Mouse (Mus musculus) right cerebral cortex, postnatal 4 days (tissue): ENCODE data around the gene Med29.
A peak's percentile ranks its signal among the peaks of the same experiment; 100 is the strongest.

Experiments used
- DNase-seq: peaks from one replicate; pipeline ENCODE4 v3.0.0-alpha.2; 2022

Gene Med29

DNA sequence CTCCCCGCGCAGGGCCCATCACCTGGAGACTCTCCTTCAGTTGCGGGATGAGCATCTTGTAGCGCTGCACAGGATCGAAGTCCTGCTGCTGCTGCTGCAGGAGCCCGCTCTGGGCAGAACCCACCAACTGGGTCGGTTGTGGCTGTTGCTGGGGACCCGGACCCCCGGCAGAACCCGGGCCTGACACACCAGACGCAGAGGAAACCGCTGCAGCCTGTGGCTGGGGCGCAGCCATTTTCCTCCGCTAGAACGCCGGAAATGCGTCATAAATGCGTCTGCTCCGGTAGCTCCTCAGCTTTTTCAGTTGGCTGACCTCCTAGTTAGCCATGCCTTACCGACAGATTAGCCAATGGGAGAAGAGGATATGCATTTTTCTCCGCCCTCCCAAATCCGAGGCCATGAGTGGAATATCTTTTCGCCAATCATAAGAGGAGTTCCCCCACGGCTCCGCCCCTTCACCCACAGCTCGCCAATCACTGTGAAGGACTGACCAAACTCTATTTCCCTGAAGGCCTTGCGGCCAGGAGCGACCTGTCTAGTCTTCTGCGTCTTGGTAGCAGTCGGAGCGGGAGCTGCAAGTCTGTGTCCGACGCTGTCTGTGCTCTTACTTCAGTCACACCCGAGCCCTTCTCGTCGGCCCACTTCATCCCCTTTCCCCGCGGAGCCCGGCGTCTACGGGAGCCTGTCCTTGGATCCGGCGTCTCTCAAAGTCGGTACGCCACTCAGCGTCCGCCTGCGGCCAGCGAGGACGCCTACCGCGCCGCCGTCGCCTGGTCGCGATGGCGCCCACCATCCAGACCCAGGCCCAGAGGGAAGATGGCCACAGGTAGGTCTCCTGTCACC lies at the start of gene Med29, which contains the start of gene Paf1:
TSS of gene Med29 (minus strand) at position 280 of the 843 bp plus-strand sequence.
TSS of gene Paf1 (plus strand) at position 523 of the 843 bp plus-strand sequence.
- peak; percentile 87 for DNase-seq

DNA sequence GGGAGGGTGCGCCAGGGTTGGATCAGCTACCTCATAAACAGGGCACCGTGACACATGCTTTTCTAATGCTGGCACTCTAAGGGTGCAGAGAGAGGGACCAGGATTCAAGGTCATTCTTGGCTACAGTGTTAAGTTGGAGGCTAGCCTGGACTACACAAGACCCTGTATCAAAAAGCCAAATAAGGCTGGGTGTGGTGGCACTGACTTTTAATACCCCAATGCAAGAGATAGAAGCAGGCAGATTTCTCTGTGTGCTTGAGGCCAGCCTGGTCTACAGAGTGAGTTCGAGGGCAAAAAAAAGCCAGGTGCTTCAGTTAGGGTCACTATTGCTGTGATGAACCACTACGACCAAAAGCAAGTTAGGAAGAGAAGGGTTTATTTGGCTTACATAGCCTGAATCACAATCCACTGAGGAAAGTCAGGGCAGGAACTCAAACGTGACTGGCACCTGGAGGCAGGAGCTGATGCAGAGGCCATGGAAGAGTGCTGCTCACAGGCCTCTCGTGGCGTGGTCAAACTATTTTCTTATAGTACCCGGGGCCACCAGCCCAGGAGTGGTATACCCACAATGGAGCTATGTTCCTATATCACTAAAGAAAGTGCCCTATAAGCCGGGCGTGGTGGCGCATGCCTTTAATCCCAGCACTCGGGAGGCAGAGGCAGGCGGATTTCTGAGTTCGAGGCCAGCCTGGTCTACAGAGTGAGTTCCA lies 49.4 kb upstream of the Med29 start:
- DNase-seq, result no peak

GRCm38 (mm10) chr7:28440739-28441138 lies 48.2 kb upstream of the Med29 start:
- no peak for DNase-seq

GRCm38 (mm10) chr7:28438771-28439170 lies 46.3 kb upstream of the Med29 start:
- DNase-seq, result no peak

GRCm38 (mm10) chr7:28437964-28438363 lies 45.5 kb upstream of the Med29 start:
- no peak for DNase-seq

DNA sequence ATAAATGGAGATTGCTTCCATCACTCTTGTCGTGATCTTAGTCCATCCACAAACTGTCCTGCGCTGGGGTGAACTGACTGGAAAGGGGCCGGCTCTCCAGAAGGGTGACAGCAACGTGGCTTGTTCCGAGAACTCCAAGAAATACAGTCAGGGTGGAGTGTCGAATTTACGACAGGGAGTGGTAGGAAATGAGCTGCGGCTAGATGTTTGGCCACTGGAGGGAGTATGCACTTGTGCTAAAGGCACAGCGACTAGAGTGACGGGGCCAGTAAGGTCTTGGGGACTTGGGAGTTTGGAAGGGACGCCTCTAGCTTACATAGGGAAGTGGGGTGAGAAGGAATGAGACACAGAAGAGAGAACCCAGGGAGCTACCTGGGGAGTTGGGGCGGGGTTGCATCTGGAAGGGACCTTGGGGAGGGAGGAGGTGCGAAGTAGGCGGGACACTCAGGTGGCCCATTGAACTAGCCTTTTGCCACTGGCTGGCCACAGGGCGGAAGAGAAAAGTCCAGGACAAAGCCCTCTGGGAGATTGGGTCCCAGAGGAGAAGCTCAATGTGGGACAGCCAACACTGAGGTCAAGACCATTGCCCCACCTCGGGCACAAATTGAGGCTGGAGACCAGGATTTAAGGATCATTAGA lies 44.5 kb upstream of the Med29 start, which contains the start of gene Gmfg:
TSS of gene Gmfg (plus strand) at position 516 of the 639 bp plus-strand sequence.
- peak; percentile 75 for DNase-seq

- peak; percentile 99 for DNase-seq
These were observed 43.9 kb upstream of the Med29 start for GRCm38 (mm10) chr7:28436271-28436904.

- peak; percentile 41 for DNase-seq
These were observed 43.3 kb upstream of the Med29 start for GRCm38 (mm10) chr7:28435660-28436259.

DNA sequence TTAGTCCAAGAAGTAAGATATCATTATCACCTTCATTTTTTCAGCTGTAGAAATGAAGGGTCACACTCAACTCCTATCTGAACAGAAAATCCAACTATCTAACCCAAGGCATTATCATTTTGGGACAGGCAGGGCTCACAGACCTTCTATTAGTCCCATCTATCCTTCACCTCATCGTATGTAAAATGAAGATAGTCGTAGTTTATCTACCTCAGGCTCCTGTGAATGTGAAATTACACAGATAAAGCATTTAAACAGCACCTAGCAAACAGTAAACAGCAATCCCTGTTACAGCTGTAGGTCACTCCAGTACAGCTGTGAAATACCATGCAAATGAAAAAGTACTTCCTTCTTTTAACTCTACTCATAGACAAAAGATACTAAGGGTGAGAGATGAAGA lies 39.7 kb upstream of the Med29 start:
- DNase-seq, result no peak

DNA sequence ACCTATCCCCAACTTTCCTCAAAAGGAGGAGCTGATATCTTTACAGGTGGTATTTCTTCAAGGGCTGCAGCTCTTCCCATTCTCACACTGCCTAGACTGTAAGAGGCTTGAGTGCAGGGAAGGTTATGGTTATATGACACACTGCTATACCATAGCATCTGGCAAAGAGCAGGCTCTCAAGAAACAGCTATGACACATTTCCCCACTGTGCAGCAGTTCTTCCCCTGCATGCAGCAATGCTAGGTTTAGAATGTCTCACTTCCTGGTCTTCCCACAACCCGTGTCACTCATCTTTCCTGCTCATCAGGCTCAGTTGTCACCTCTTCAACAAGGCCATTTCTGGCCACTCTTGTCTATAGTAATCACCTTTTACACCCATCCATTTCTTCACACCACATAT lies 38.0 kb upstream of the Med29 start:
- DNase-seq, result no peak

DNA sequence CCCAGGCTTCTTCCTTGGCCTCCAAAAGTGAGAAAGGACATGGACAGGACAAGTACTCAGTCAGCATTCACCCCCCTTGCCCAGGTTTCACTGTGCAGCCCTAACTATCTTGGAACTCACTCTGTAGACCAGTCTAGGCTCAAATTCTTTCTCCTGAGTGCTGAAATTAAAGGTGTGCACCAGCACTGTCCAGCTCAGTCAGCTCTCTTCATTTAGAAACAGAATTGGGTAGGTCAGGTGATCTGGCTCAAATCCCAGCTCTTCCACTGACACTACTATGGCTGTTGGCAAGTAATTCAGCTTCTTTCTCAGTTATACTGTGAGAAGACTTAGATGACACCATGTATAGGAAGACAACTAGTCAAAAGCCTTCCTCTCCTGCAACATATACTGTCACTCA lies 35.2 kb upstream of the Med29 start:
- DNase-seq, result no peak

GRCm38 (mm10) chr7:28423018-28423417 lies 30.5 kb upstream of the Med29 start:
- no peak for DNase-seq

DNA sequence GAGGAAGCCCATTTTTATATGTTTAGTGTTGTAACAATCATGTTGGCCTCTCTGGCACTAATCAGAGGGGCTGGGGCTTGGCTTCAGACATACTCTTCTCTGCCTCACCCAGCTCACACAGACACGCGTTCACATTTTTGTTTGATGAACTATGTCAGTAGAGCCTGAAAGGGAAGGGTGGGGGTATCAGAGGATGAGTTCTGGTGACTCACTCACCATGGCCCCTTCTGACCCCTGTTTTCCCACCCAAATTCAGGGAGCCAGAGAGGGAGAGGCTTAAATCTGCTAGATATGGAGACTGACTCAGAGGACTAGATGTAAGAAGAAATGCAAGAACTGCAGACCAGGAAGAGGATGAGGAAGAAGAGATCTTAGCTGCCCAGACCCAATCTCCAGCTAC lies 26.9 kb upstream of the Med29 start:
- DNase-seq, result no peak

- no peak for DNase-seq
These were observed 25.7 kb upstream of the Med29 start for GRCm38 (mm10) chr7:28418096-28418670.

- DNase-seq, result no peak
These were observed 24.9 kb upstream of the Med29 start for GRCm38 (mm10) chr7:28417368-28417767.

- no peak for DNase-seq
These were observed 20.3 kb upstream of the Med29 start for GRCm38 (mm10) chr7:28412826-28413225.

DNA sequence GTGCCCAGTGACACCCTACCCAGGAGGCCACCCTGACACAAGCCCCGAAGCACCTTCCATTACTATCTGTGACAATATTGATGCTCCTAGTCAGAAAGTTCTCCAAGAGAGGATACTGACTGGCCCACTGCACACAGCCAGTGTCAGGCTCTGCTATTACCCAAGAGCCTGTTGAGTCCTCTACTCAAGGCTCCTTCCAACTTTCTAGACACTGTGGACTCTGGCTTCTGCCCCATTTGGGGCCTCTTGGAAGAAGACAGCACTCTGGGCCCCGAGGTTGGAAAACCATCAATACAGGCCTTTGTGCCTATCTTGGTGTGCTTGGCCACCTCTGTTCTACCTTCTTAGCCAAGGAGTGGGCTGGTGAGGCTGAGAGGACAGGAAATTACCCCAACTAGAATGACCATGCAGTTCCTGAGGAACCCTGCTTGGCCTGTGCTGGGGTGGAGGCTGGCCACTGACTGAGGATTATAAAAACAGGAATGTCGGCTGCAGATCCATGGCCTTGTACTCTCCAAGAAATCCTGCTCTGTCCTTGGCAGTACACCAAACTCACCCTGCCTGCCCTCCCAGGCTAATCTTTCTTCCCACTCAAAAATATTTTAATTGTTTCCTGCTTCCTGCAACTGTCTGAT lies 18.4 kb upstream of the Med29 start:
- DNase-seq, result no peak

DNA sequence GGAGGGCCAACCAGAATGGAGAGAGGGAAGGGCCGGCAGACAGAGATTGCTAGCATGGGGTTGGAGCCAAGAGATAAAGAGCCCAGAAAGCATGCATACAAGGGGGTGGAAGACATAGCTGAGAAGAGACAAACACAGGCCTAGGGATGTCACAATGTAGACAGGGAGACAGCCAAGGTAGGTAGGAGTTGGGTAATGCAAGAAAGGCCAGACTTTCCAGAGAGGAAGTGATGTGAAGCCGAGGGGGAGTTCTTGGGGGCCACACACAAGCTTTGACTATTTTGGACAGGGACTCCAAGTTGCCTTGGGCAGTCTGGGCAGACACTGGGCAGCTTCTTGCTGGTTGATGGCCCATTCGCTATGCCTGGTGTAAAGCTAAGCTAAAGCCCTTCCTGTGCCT lies 9.4 kb upstream of the Med29 start:
- DNase-seq, result no peak

GRCm38 (mm10) chr7:28401030-28401429 lies 8.5 kb upstream of the Med29 start:
- no peak for DNase-seq

DNA sequence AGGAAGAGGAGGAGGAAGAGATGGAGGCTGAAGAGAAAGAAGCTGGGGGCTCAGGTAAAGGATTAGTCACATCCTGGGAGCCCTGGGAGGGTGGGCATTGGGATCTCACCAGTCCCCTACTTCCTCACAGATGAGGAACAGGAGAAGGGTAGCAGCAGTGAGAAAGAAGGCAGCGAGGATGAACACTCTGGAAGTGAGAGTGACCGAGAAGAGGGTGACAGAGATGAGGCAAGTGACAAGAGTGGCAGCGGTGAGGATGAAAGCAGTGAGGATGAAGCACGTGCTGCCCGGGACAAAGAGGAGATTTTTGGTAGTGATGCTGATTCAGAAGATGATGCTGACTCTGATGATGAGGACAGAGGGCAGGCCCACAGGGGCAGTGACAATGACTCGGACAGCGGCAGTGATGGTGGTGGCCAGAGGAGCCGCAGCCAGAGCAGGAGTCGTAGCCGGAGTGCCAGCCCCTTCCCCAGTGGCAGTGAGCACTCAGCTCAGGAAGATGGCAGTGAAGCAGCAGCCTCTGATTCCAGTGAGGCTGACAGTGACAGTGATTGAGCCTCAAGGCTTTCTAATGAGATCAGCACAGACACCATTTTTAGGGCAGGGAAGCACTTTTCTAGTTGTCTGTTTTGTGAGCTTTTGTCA lies 6.3 kb upstream of the Med29 start:
- no peak for DNase-seq

DNA sequence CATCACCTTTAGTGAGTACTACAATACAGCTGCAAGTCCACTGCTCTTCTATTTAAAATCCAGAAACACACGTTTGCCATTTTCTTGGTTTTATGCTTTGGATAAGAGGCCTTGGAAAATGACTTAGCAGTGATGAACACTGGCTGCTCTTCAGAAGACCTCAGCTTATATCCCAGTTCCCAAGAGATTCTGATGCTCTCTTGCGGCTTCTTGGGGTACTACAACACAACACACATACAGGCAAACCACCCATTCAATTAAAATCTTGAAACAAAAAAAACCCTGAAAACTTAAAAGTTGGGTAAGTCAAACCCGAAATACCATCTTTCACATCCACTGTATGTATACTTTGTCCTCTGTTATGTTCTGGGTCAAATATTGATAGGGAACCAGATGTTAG lies 5.5 kb upstream of the Med29 start:
- no peak for DNase-seq
